Comparison of ENCODE assay signal across 26 mouse cellular contexts in genomic region chr13:118280956-118281355, GRCm38 (mm10).
DNase-seq lines count a peak whose midpoint lies in the region; ATAC-seq and TF ChIP-seq lines count a peak whose summit lies in the region.
"Had no signal": no experiment of that assay in that cellular context is flagged by ENCODE, and none has a peak within 500 bp of the region (broad histone marks: within the 10 kb centered on the region; RNA-seq: fewer than 3 reads in every experiment).

No protein-coding gene starts in this region.

- intact Hi-C loops in left cerebral cortex, postnatal 10 days (cut with DNase I), result no loop called here

- H3K4me1 ChIP-seq in lung, postnatal 0 days (ENCODE audit: insufficient read depth, low read depth, low read length), result no peaks in the 10 kb centered on the region
- no peaks in the 10 kb centered on the region for H3K4me1 ChIP-seq in forebrain, embryonic 15.5 days
- H3K4me1 ChIP-seq: embryonic facial prominence, embryonic 10.5 days; embryonic facial prominence, embryonic 12.5 days; forebrain, embryonic 13.5 days had no signal

- no peak overlapping the region for H3K4me2 ChIP-seq in lung, postnatal 0 days (replicated peaks; ENCODE audit: low read depth, low read length)
- H3K4me2 ChIP-seq in forebrain, embryonic 15.5 days (replicated peaks), result no peak overlapping the region
- H3K4me2 ChIP-seq: embryonic facial prominence, embryonic 12.5 days; forebrain, embryonic 13.5 days had no signal

- no peaks in the 10 kb centered on the region for H3K9me3 ChIP-seq in lung, postnatal 0 days (ENCODE audit: low read length)
- H3K9me3 ChIP-seq in forebrain, embryonic 15.5 days, result no peaks in the 10 kb centered on the region
- H3K9me3 ChIP-seq: embryonic facial prominence, embryonic 10.5 days; embryonic facial prominence, embryonic 12.5 days; forebrain, embryonic 13.5 days; G1E had no signal

- WGBS in lung, postnatal 0 days, result 52% methylated on average over 2 of the region's 2 CpGs
- 78% methylated on average over 2 of the region's 2 CpGs for WGBS in forebrain, embryonic 15.5 days

- H3K9ac ChIP-seq in lung, postnatal 0 days (replicated peaks; ENCODE audit: low read depth), result no peak overlapping the region
- no peak overlapping the region for H3K9ac ChIP-seq in forebrain, embryonic 15.5 days (replicated peaks)
- H3K9ac ChIP-seq: embryonic facial prominence, embryonic 12.5 days; forebrain, embryonic 13.5 days had no signal

- TF ChIP-seq EP300 in lung, postnatal 0 days (IDR thresholded peaks at IDR 0.05), result no peak

- DNase-seq in lung, postnatal 0 days (ENCODE audit: low spot score), result peak; percentile 26
- DNase-seq in lung, postnatal 36 days, result no peak
- peak; percentile 24 for DNase-seq in adipocyte (ENCODE audit: low spot score)
- no peak for DNase-seq in thymus, postnatal 25 days
- DNase-seq in left cerebral cortex, postnatal 10 days (ENCODE audit: extremely low spot score in 1 of 2, low spot score in 2 of 2), result no peak
- DNase-seq: adrenal gland, adult 2 months; adrenal gland, postnatal 10 days; adrenal gland, postnatal 25 days; B cell, adult 2 months; cerebellum, adult 11-12 months; cerebellum, adult 2 months; cerebellum, adult 9-10 months; cerebellum, postnatal 10 days; cerebellum, postnatal 25 days had no signal

- no peaks in the 10 kb centered on the region for H3K36me3 ChIP-seq in lung, postnatal 0 days (ENCODE audit: insufficient read depth, low read length)
- H3K36me3 ChIP-seq in forebrain, embryonic 15.5 days, result no peaks in the 10 kb centered on the region
- H3K36me3 ChIP-seq: embryonic facial prominence, embryonic 10.5 days; embryonic facial prominence, embryonic 12.5 days; G1E had no signal

- H3K27ac ChIP-seq in lung, postnatal 0 days (ENCODE audit: low read length), result no peak overlapping the region
- no peak overlapping the region for H3K27ac ChIP-seq in forebrain, embryonic 15.5 days (replicated peaks)
- H3K27ac ChIP-seq: embryonic facial prominence, embryonic 10.5 days; embryonic facial prominence, embryonic 12.5 days; forebrain, embryonic 13.5 days had no signal

- no peak for TF ChIP-seq CTCF in lung, postnatal 0 days (IDR thresholded peaks at IDR 0.05)

- H3K27me3 ChIP-seq in lung, postnatal 0 days (replicated peaks; ENCODE audit: insufficient read depth, low read length), result no peaks in the 10 kb centered on the region
- no peaks in the 10 kb centered on the region for H3K27me3 ChIP-seq in forebrain, embryonic 15.5 days
- H3K27me3 ChIP-seq: CH12.LX; embryonic facial prominence, embryonic 12.5 days; forebrain, embryonic 13.5 days had no signal

- ATAC-seq in lung, postnatal 0 days, result no peak
- peak; percentile 83 for ATAC-seq in granulocyte monocyte progenitor cell, adult 5-6 weeks (replicated peaks; ENCODE audit: poor library complexity, severe bottlenecking)
- peak; percentile 77 for ATAC-seq in megakaryocyte progenitor cell, adult 5-6 weeks (replicated peaks; ENCODE audit: poor library complexity)
- no peak for ATAC-seq in forebrain, embryonic 15.5 days (replicated peaks)
- ATAC-seq: activated CD4-positive, CD25-positive, alpha-beta regulatory T cell, adult 4 months; CD4-positive, CD25-positive, alpha-beta regulatory T cell, adult 4 months; forebrain, embryonic 13.5 days; forebrain, embryonic 16.5 days; Patski had no signal

- no peak overlapping the region for H3K4me3 ChIP-seq in lung, postnatal 0 days (ENCODE audit: low read depth, low read length)
- H3K4me3 ChIP-seq in forebrain, embryonic 15.5 days, result no peak overlapping the region
- H3K4me3 ChIP-seq: embryonic facial prominence, embryonic 10.5 days; embryonic facial prominence, embryonic 12.5 days; forebrain, embryonic 13.5 days had no signal

Comparison
In these comparisons a context has a peak if more than half of its experiments do, and no peak if none do; other contexts are left out.
1. DNase-seq: peak in lung, postnatal 0 days (single experiment) and adipocyte (single experiment); none in lung, postnatal 36 days (single experiment), thymus, postnatal 25 days (single experiment) and left cerebral cortex, postnatal 10 days (0 of 2).
2. ATAC-seq: peak in granulocyte monocyte progenitor cell, adult 5-6 weeks (single experiment) and megakaryocyte progenitor cell, adult 5-6 weeks (single experiment); none in lung, postnatal 0 days (single experiment) and forebrain, embryonic 15.5 days (single experiment).